In the genomic region with DNA sequence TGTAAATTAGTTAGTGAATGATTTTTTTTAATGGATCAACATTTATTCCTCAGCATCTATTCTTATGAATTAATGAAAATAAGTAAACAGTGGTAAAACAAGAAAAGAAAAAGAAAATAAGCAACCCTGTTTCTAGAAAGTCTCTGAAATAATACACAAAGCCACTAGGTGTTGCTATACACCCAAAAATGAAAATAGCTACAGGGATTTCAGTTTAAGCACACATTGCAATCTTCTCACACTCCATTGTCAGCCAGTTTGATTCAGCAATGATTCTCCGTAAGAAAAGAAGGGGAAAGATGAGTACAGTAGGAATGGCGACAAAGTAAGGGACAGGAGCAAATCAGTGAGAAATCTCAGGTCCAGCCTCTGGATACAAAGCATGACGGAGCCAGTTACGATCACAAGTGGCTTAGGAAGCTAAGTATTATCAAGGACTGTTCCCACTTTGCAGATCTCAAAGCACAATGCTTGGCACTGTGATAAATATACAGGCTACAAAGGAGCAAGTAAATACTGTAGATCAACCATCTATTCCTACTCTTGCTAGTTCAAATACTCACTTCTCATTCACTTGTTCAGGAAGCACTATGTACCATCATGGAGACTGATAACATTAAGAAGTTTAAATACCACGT, we compare ENCODE assay signal across 8 mouse cellular contexts.
DNase-seq lines count a peak whose midpoint lies in the region; ATAC-seq and TF ChIP-seq lines count a peak whose summit lies in the region.

No protein-coding gene starts in this region.

- no peaks in the 10 kb centered on the region for H3K9me3 ChIP-seq in kidney, postnatal 0 days (replicated peaks; ENCODE audit: low read length)
- H3K9me3 ChIP-seq in kidney, embryonic 14.5 days (ENCODE audit: control insufficient read depth, low read length) = no peaks in the 10 kb centered on the region
- H3K9me3 ChIP-seq in CH12.LX (replicated peaks; ENCODE audit: low read length) = no peaks in the 10 kb centered on the region
- H3K9me3 ChIP-seq in hindbrain, embryonic 16.5 days (ENCODE audit: control insufficient read depth, low read length) = no peaks in the 10 kb centered on the region

- peak; percentile 83 for DNase-seq in kidney, postnatal 0 days (ENCODE audit: low spot score)
- DNase-seq in CH12.LX (ENCODE audit: extremely low read depth) = peak; percentile 49
- peak; percentile 55 for DNase-seq in telencephalon, adult 2 months (ENCODE audit: low read depth, low spot score)
- no peak for DNase-seq in ovary, postnatal 36 days (ENCODE audit: low spot score)
- no peak for DNase-seq in frontal cortex, postnatal 14 days (ENCODE audit: low spot score in 2 of 2)

- H3K36me3 ChIP-seq in kidney, postnatal 0 days (ENCODE audit: insufficient read depth, low read length) = no peaks in the 10 kb centered on the region
- no peaks in the 10 kb centered on the region; the same call in 1 of the 2 replicates for H3K36me3 ChIP-seq in kidney, embryonic 14.5 days (ENCODE audit: control insufficient read depth, insufficient read depth, low read length)
- peaks cover 19 to 55% of the 10 kb centered on the region in 2 experiments for H3K36me3 ChIP-seq in CH12.LX (replicated peaks in 1 of 2; ENCODE audit: control insufficient read depth in 1 of 2, insufficient read depth in 1 of 2, low read length in 1 of 2)
- H3K36me3 ChIP-seq in hindbrain, embryonic 16.5 days (ENCODE audit: control insufficient read depth, insufficient read depth, low read length) = no peaks in the 10 kb centered on the region

- no peak overlapping the region for H3K4me3 ChIP-seq in kidney, postnatal 0 days (replicated peaks; ENCODE audit: low read depth, low read length)
- H3K4me3 ChIP-seq in kidney, embryonic 14.5 days (ENCODE audit: low read length) = no peak overlapping the region
- H3K4me3 ChIP-seq in CH12.LX (replicated peaks in 1 of 3; ENCODE audit: low read depth in 2 of 3, low read length in 2 of 3, poor library complexity in 1 of 3) = no peak overlapping the region
- no peak overlapping the region for H3K4me3 ChIP-seq in hindbrain, embryonic 16.5 days (ENCODE audit: low read length)

- in situ Hi-C loops in CH12.LX (cut with MboI; ENCODE audit: low pct_ligation_motif_present, low pct_unique_long_range_greater_than_20kb, low sequenced_read_pairs) = loop anchor here (25.0 kb wide), 1 partner anchor 483 kb away; no protein-coding TSS in a partner anchor

- H3K4me2 ChIP-seq in kidney, postnatal 0 days (ENCODE audit: low read length) = no peak overlapping the region
- H3K4me2 ChIP-seq in kidney, embryonic 14.5 days (replicated peaks; ENCODE audit: low read depth, low read length) = no peak overlapping the region
- H3K4me2 ChIP-seq in CH12.LX (ENCODE audit: insufficient read depth, low read depth, poor library complexity, severe bottlenecking) = no peak overlapping the region
- peak overlapping the region; percentile 21; the same call in 1 of the 2 replicates for H3K4me2 ChIP-seq in hindbrain, embryonic 16.5 days (ENCODE audit: low read length)

- peak; percentile 75 for TF ChIP-seq CTCF in kidney, postnatal 0 days (IDR thresholded peaks at IDR 0.05; ENCODE audit: low read depth)
- TF ChIP-seq CTCF in CH12.LX (conservative IDR thresholded peaks at IDR 0.05 in 1 of 2, IDR thresholded peaks at IDR 0.05 in 1 of 2; ENCODE audit: low read depth in 2 of 2, low read length in 2 of 2) = peak; percentile 39 to 94; a peak in 3 of 4 replicates

- peak; percentile 99 for TF ChIP-seq RAD21 in CH12.LX (IDR thresholded peaks at IDR 0.05; ENCODE audit: low read depth, low read length)

- no peaks in the 10 kb centered on the region for H3K4me1 ChIP-seq in kidney, postnatal 0 days (replicated peaks; ENCODE audit: insufficient read depth, low read length)
- H3K4me1 ChIP-seq in kidney, embryonic 14.5 days (ENCODE audit: control insufficient read depth, insufficient read depth, low read length) = no peaks in the 10 kb centered on the region
- H3K4me1 ChIP-seq in CH12.LX (ENCODE audit: control insufficient read depth in 1 of 2, insufficient read depth in 2 of 2) = no peaks in the 10 kb centered on the region
- no peaks in the 10 kb centered on the region for H3K4me1 ChIP-seq in hindbrain, embryonic 16.5 days (ENCODE audit: control insufficient read depth, insufficient read depth, low read depth, low read length)

- H3K27ac ChIP-seq in kidney, postnatal 0 days = no peak overlapping the region
- H3K27ac ChIP-seq in kidney, embryonic 14.5 days (ENCODE audit: low read depth, low read length) = no peak overlapping the region
- H3K27ac ChIP-seq in CH12.LX (ENCODE audit: insufficient read depth, low read depth) = no peak overlapping the region
- no peak overlapping the region for H3K27ac ChIP-seq in hindbrain, embryonic 16.5 days (ENCODE audit: low read depth, low read length)

- WGBS in kidney, postnatal 0 days = 79% methylated on average over 5 of the region's 5 CpGs
- WGBS in kidney, embryonic 14.5 days = 74% methylated on average over 5 of the region's 5 CpGs
- 65% methylated on average over 5 of the region's 5 CpGs for WGBS in hindbrain, embryonic 16.5 days

- ATAC-seq in kidney, postnatal 0 days (replicated peaks; ENCODE audit: low FRiP score, low read depth) = no peak
- ATAC-seq in kidney, embryonic 14.5 days (ENCODE audit: low FRiP score, low TSS enrichment) = no peak
- ATAC-seq in activated CD4-positive, CD25-positive, alpha-beta regulatory T cell, adult 4 months = peak; percentile 79
- peak; percentile 85 for ATAC-seq in hindbrain, embryonic 16.5 days

- dilution Hi-C loops in CH12.LX (cut with MboI; ENCODE audit: extremely low pct_ligation_motif_present, extremely low pct_unique_long_range_greater_than_20kb, low sequenced_read_pairs) = no loop called here

- TF ChIP-seq EP300 in CH12.LX (IDR thresholded peaks at IDR 0.05; ENCODE audit: low read length) = no peak

- H3K79me2 ChIP-seq in CH12.LX (replicated peaks; ENCODE audit: control insufficient read depth, extremely low read depth, insufficient read depth, poor library complexity, severe bottlenecking) = no peaks in the 10 kb centered on the region; the same call in 1 of the 2 replicates

- no peak for TF ChIP-seq POLR2A in CH12.LX (IDR thresholded peaks at IDR 0.05; ENCODE audit: low read depth, low read length)

- H3K9ac ChIP-seq in kidney, postnatal 0 days (ENCODE audit: low read depth, low read length) = no peak overlapping the region
- H3K9ac ChIP-seq in kidney, embryonic 14.5 days (ENCODE audit: low read depth, low read length) = no peak overlapping the region
- no peak overlapping the region for H3K9ac ChIP-seq in CH12.LX (ENCODE audit: insufficient read depth, low read depth)
- 0 out of 2 replicates have a peak overlapping the region, but pooled peaks have one; percentile 31 for H3K9ac ChIP-seq in hindbrain, embryonic 16.5 days (ENCODE audit: low read depth, low read length)

- no peaks in the 10 kb centered on the region for H3K27me3 ChIP-seq in kidney, postnatal 0 days (ENCODE audit: insufficient read depth, low read length)
- H3K27me3 ChIP-seq in kidney, embryonic 14.5 days (ENCODE audit: control insufficient read depth, insufficient read depth, low read length) = no peaks in the 10 kb centered on the region
- H3K27me3 ChIP-seq in CH12.LX (replicated peaks) = no peaks in the 10 kb centered on the region
- no peaks in the 10 kb centered on the region for H3K27me3 ChIP-seq in hindbrain, embryonic 16.5 days (replicated peaks; ENCODE audit: control insufficient read depth, insufficient read depth, low read length)

TF ChIP-seq in CH12.LX, 34 proteins besides CTCF, POLR2A, EP300 and RAD21:
- TF ChIP-seq RCOR1 (conservative IDR thresholded peaks at IDR 0.05; ENCODE audit: low read depth, low read length) (no peak), POLR2AphosphoS2 (IDR thresholded peaks at IDR 0.05; ENCODE audit: low read depth, low read length) (no peak), ELF1 (IDR thresholded peaks at IDR 0.05; ENCODE audit: low read depth, low read length) (no peak), ZC3H11A (IDR thresholded peaks at IDR 0.05; ENCODE audit: low read depth, low read length) (peak; percentile 56; the same call in 1 of the 2 replicates), MAZ (IDR thresholded peaks at IDR 0.05; ENCODE audit: low read depth, low read length) (no peak), BHLHE40 (IDR thresholded peaks at IDR 0.05; ENCODE audit: low read depth, low read length) (no peak), UBTF (IDR thresholded peaks at IDR 0.05; ENCODE audit: low read depth, low read length) (no peak), ZNF384 (IDR thresholded peaks at IDR 0.05; ENCODE audit: low read depth, low read length) (no peak), JUND (conservative IDR thresholded peaks at IDR 0.05; ENCODE audit: low read depth, low read length) (peak; percentile 44), TBP (conservative IDR thresholded peaks at IDR 0.05; ENCODE audit: low read depth, low read length) (no peak), SMC3 (IDR thresholded peaks at IDR 0.05; ENCODE audit: low read depth, low read length) (peak; percentile 87), IRF4 (IDR thresholded peaks at IDR 0.05; ENCODE audit: low read depth, low read length) (no peak), SIN3A (IDR thresholded peaks at IDR 0.05; ENCODE audit: low read length) (no peak), JUN (IDR thresholded peaks at IDR 0.05; ENCODE audit: insufficient read depth, low read depth, low read length) (no peak), NELFE (IDR thresholded peaks at IDR 0.05; ENCODE audit: low read depth, low read length) (no peak), HCFC1 (IDR thresholded peaks at IDR 0.05; ENCODE audit: low read depth, low read length) (no peak), USF1 (IDR thresholded peaks at IDR 0.05; ENCODE audit: low read depth, low read length) (no peak), CHD1 (IDR thresholded peaks at IDR 0.05; ENCODE audit: low read depth, low read length) (no peak), NRF1 (IDR thresholded peaks at IDR 0.05; ENCODE audit: low read depth, low read length) (no peak), KAT2A (IDR thresholded peaks at IDR 0.05; ENCODE audit: insufficient replicate concordance, low read length) (no peak), ZMIZ1 (IDR thresholded peaks at IDR 0.05; ENCODE audit: low read depth, low read length) (no peak), MYC (IDR thresholded peaks at IDR 0.05; ENCODE audit: low read depth, low read length) (peak; percentile 73; the same call in 1 of the 2 replicates), ETS1 (conservative IDR thresholded peaks at IDR 0.05; ENCODE audit: low read depth, low read length) (no peak), CHD2 (IDR thresholded peaks at IDR 0.05; ENCODE audit: low read length) (no peak)

Comparison
In these comparisons a context has a peak if more than half of its experiments do, and no peak if none do; other contexts are left out.
1. ATAC-seq: peak in activated CD4-positive, CD25-positive, alpha-beta regulatory T cell, adult 4 months (single experiment) and hindbrain, embryonic 16.5 days (single experiment); none in kidney, postnatal 0 days (single experiment) and kidney, embryonic 14.5 days (single experiment).
2. DNase-seq: peak in kidney, postnatal 0 days (single experiment), CH12.LX (single experiment) and telencephalon, adult 2 months (single experiment); none in ovary, postnatal 36 days (single experiment) and frontal cortex, postnatal 14 days (0 of 2).